Mouse (Mus musculus) MEL (cell line): ENCODE measurements around the gene Mroh2b. TPM values are rescaled to one million over a fixed set of nuclear protein-coding genes. Genes with fewer than 3 reads are reported as not detected.

Experiments
- DNase-seq: peaks from one replicate; pipeline ENCODE4 v3.0.0; 2011; ENCODE audit warnings: low read depth, low spot score
- H3K27ac ChIP-seq: 2 replicates; pipeline ENCODE4 v1.5.1; 2012; ENCODE audit warnings: low read depth, mild to moderate bottlenecking, control low read depth, low read length, moderate library complexity; ENCODE audit not compliant: control insufficient read depth
- H3K27me3 ChIP-seq, 2 experiments: fragments of 150-350 bp in 1 of 2; sonication (generic) in 1 of 2; 2 replicates each; pipeline ENCODE4 v1.6.1; 2012; ENCODE audit warnings: low read length in 2 of 2, mild to moderate bottlenecking in 2 of 2, improper control_type of control experiment in 1 of 2, moderate library complexity in 1 of 2; ENCODE audit not compliant: insufficient read depth in 2 of 2, control insufficient read depth in 1 of 2
- H3K36me3 ChIP-seq, 2 experiments: 2 replicates each; pipeline ENCODE4 v1.6.1; 2012 to 2014; ENCODE audit warnings: low read length in 2 of 2, improper control_type of control experiment in 1 of 2, inconsistent platforms in 1 of 2, mild to moderate bottlenecking in 1 of 2; ENCODE audit not compliant: insufficient read depth in 2 of 2, control insufficient read depth in 1 of 2
- H3K4me1 ChIP-seq, 2 experiments: fragments of 150-350 bp in 1 of 2; sonication (generic) in 1 of 2; 2 replicates each; pipeline ENCODE4 v1.6.1; 2012; ENCODE audit warnings: low read length in 2 of 2, improper control_type of control experiment in 1 of 2, mild to moderate bottlenecking in 1 of 2; ENCODE audit not compliant: insufficient read depth in 2 of 2, control insufficient read depth in 1 of 2
- H3K4me3 ChIP-seq, 2 experiments: fragments of 150-350 bp in 1 of 2; sonication (generic) in 1 of 2; 2 replicates each; pipeline ENCODE4 v1.5.1; 2012; ENCODE audit warnings: low read depth in 2 of 2, low read length in 2 of 2, mild to moderate bottlenecking in 2 of 2, moderate library complexity in 2 of 2, control low read depth in 1 of 2, improper control_type of control experiment in 1 of 2; ENCODE audit not compliant: control insufficient read depth in 1 of 2, insufficient read depth in 1 of 2
- H3K79me2 ChIP-seq: 2 replicates; pipeline ENCODE4 v1.6.1; 2012; ENCODE audit warnings: mild to moderate bottlenecking, low read length, moderate library complexity; ENCODE audit not compliant: control insufficient read depth, poor library complexity, insufficient read depth
- H3K9ac ChIP-seq: 2 replicates; pipeline ENCODE4 v1.6.1; 2012; ENCODE audit warnings: low read depth, mild to moderate bottlenecking, control low read depth, low read length, moderate library complexity; ENCODE audit not compliant: control insufficient read depth, poor library complexity, severe bottlenecking
- H3K9me3 ChIP-seq: fragments of 150-350 bp; sonication (generic); replicated peaks from 2 replicates; pipeline ENCODE4 v1.6.1; 2012; ENCODE audit warnings: mild to moderate bottlenecking, low read length, improper control_type of control experiment, moderate library complexity; ENCODE audit not compliant: insufficient read depth
- CHD1 ChIP-seq: IDR thresholded peaks from 2 replicates; pipeline ENCODE4 v1.6.1; 2012; ENCODE audit warnings: low read depth, mild to moderate bottlenecking, inconsistent platforms, low read length, improper control_type of control experiment
- ELF1 ChIP-seq: IDR thresholded peaks from 2 replicates; pipeline ENCODE4 v1.6.1; 2014; ENCODE audit warnings: low read depth, mild to moderate bottlenecking, inconsistent platforms, low read length, improper control_type of control experiment, moderate library complexity
- HCFC1 ChIP-seq: IDR thresholded peaks from 2 replicates; pipeline ENCODE4 v1.6.1; 2012; ENCODE audit warnings: low read depth, mild to moderate bottlenecking, inconsistent platforms, low read length, improper control_type of control experiment, moderate library complexity
- KAT2A ChIP-seq: conservative IDR thresholded peaks from 2 replicates; pipeline ENCODE4 v1.6.1; 2012; ENCODE audit warnings: low read depth, low read length, improper control_type of control experiment, inconsistent platforms
- MAX ChIP-seq: IDR thresholded peaks from 2 replicates; pipeline ENCODE4 v1.6.1; 2011; ENCODE audit warnings: low read length, improper control_type of control experiment
- MAZ ChIP-seq: IDR thresholded peaks from 2 replicates; pipeline ENCODE4 v1.6.1; 2012; ENCODE audit warnings: low read depth, mild to moderate bottlenecking, inconsistent platforms, low read length, improper control_type of control experiment
- MEF2A ChIP-seq: IDR thresholded peaks from 2 replicates; pipeline ENCODE4 v1.6.1; 2014; ENCODE audit warnings: low read depth, mild to moderate bottlenecking, inconsistent platforms, low read length, improper control_type of control experiment; ENCODE audit not compliant: poor library complexity, insufficient replicate concordance, severe bottlenecking; ENCODE audit errors: extremely low read depth
- MXI1 ChIP-seq: IDR thresholded peaks from 2 replicates; pipeline ENCODE4 v1.6.1; 2011; ENCODE audit warnings: mild to moderate bottlenecking, low read depth, low read length, improper control_type of control experiment
- NELFE ChIP-seq: IDR thresholded peaks from 2 replicates; pipeline ENCODE4 v1.6.1; 2011; ENCODE audit warnings: low read depth, low read length, improper control_type of control experiment
- NRF1 ChIP-seq: IDR thresholded peaks from 2 replicates; pipeline ENCODE4 v1.6.1; 2014; ENCODE audit warnings: low read depth, mild to moderate bottlenecking, inconsistent platforms, low read length, improper control_type of control experiment, moderate library complexity; ENCODE audit not compliant: poor library complexity, insufficient read depth, severe bottlenecking
- POLR2AphosphoS2 ChIP-seq: IDR thresholded peaks from 2 replicates; pipeline ENCODE4 v1.6.1; 2011; ENCODE audit warnings: low read length, improper control_type of control experiment
- RCOR1 ChIP-seq: IDR thresholded peaks from 2 replicates; pipeline ENCODE4 v1.6.1; 2012; ENCODE audit warnings: low read depth, mild to moderate bottlenecking, inconsistent platforms, low read length, improper control_type of control experiment
- SIN3A ChIP-seq: IDR thresholded peaks from 2 replicates; pipeline ENCODE4 v1.6.1; 2012; ENCODE audit warnings: low read length, improper control_type of control experiment, inconsistent platforms
- TBP ChIP-seq: IDR thresholded peaks from 2 replicates; pipeline ENCODE4 v1.8.0; 2011; ENCODE audit warnings: low read depth, low read length, improper control_type of control experiment
- TCF12 ChIP-seq: IDR thresholded peaks from 2 replicates; pipeline ENCODE4 v1.6.1; 2014; ENCODE audit warnings: low read depth, mild to moderate bottlenecking, inconsistent platforms, low read length, improper control_type of control experiment, moderate library complexity
- UBTF ChIP-seq: IDR thresholded peaks from 2 replicates; pipeline ENCODE4 v1.6.1; 2012; ENCODE audit warnings: low read depth, mild to moderate bottlenecking, inconsistent platforms, low read length, improper control_type of control experiment, moderate library complexity, borderline replicate concordance; ENCODE audit not compliant: insufficient read depth
- USF1 ChIP-seq: IDR thresholded peaks from 2 replicates; pipeline ENCODE4 v1.6.1; 2014; ENCODE audit warnings: low read depth, mild to moderate bottlenecking, inconsistent platforms, low read length, improper control_type of control experiment, moderate library complexity
- ZC3H11A ChIP-seq: IDR thresholded peaks from 2 replicates; pipeline ENCODE4 v1.6.1; 2012; ENCODE audit warnings: low read depth, mild to moderate bottlenecking, inconsistent platforms, low read length, improper control_type of control experiment
- ZKSCAN1 ChIP-seq: IDR thresholded peaks from 2 replicates; pipeline ENCODE4 v1.6.1; 2012; ENCODE audit warnings: low read depth, mild to moderate bottlenecking, inconsistent platforms, low read length, improper control_type of control experiment, moderate library complexity
- ZMIZ1 ChIP-seq: IDR thresholded peaks from 2 replicates; pipeline ENCODE4 v1.6.1; 2012; ENCODE audit warnings: low read depth, mild to moderate bottlenecking, inconsistent platforms, low read length, improper control_type of control experiment, moderate library complexity
- polyA plus RNA-seq, 2 experiments: library from polyadenylated mRNA; stranded (reverse) in 1 of 2; unstranded in 1 of 2; fragments of >175 nt in 1 of 2; fragments of >200 nt in 1 of 2; gene quantifications; 2 replicates each; pipeline versions ENCODE4 v1.2.1 to v1.2.4; 2012; ENCODE audit warnings: low replicate concordance in 2 of 2, low read depth in 1 of 2; ENCODE audit not compliant: insufficient read length in 2 of 2, insufficient read depth in 1 of 2, missing spikeins in 1 of 2
- total RNA-seq: library from RNA; depleted of rRNA; stranded (reverse); fragments of 300-350 nt; gene quantifications from 2 replicates; pipeline ENCODE4 v1.2.3, GENCODE M21; 2012

Mroh2b gene
- total and polyA plus RNA-seq, 3 experiments, result not detected

- Histone ChIP-seq H3K9me3 (no peaks in the 10 kb centered on the region), H3K36me3 (no peaks in the 10 kb centered on the region)
- no peak for TF ChIP-seq NRF1
- TF ChIP-seq, all 39 proteins: peak for 0
- Histone ChIP-seq H3K27ac (no peak overlapping the region), H3K79me2 (no peaks in the 10 kb centered on the region), H3K4me1 (no peaks in the 10 kb centered on the region), H3K4me3 (no peak overlapping the region), H3K9ac (no peak overlapping the region), H3K27me3 (no peaks in the 10 kb centered on the region)
- DNase-seq, result no peak
Measured at GRCm38 (mm10) chr15:4973355-4973754, 74.8 kb downstream of the Mroh2b start.

- no peaks in the 10 kb centered on the region for H3K79me2 ChIP-seq
- DNase-seq, result no peak
- TF ChIP-seq HCFC1, result no peak
- TF ChIP-seq SIN3A, result no peak
- TF ChIP-seq POLR2AphosphoS2, result no peak
- no peak for TF ChIP-seq TCF12
- TF ChIP-seq MEF2A, result no peak
- TF ChIP-seq MXI1, result no peak
Measured at GRCm38 (mm10) chr15:5002903-5003302, 104.4 kb downstream of the Mroh2b start.

GRCm38 (mm10) chr15:5003503-5004196 is 105.1 kb downstream of the Mroh2b start:
- no peak for DNase-seq
- no peak for TF ChIP-seq MAZ
- no peak for TF ChIP-seq POLR2AphosphoS2
- no peak for TF ChIP-seq ZC3H11A
- TF ChIP-seq ZKSCAN1, result no peak
- no peak for TF ChIP-seq TCF12
- no peak for TF ChIP-seq MXI1
- no peak for TF ChIP-seq HCFC1
- TF ChIP-seq KAT2A, result no peak
- TF ChIP-seq CHD1, result no peak
- no peak for TF ChIP-seq USF1
- TF ChIP-seq NRF1, result no peak
- TF ChIP-seq SIN3A, result no peak
- no peak for TF ChIP-seq NELFE
- TF ChIP-seq MAX, result no peak
- no peak for TF ChIP-seq ZMIZ1
- TF ChIP-seq ELF1, result no peak
- TF ChIP-seq UBTF, result no peak
- TF ChIP-seq RCOR1, result no peak
- no peak for TF ChIP-seq TBP
- Histone ChIP-seq H3K27ac (no peak overlapping the region), H3K36me3 (no peaks in the 10 kb centered on the region), H3K9ac (no peak overlapping the region), H3K79me2 (no peaks in the 10 kb centered on the region), H3K4me1 (no peaks in the 10 kb centered on the region), H3K9me3 (no peaks in the 10 kb centered on the region), H3K27me3 (no peaks in the 10 kb centered on the region; a peak in 2 of 4 replicates), H3K4me3 (no peak overlapping the region)

More at GRCm38 (mm10) chr15:5002903-5003302, 104.4 kb downstream of the Mroh2b start:
- H3K27ac ChIP-seq, result no peak overlapping the region
- no peaks in the 10 kb centered on the region for H3K4me1 ChIP-seq
- H3K9me3 ChIP-seq, result no peaks in the 10 kb centered on the region
- H3K4me3 ChIP-seq, result no peak overlapping the region
- H3K36me3 ChIP-seq, result no peaks in the 10 kb centered on the region
- no peak overlapping the region for H3K9ac ChIP-seq
- no peaks in the 10 kb centered on the region; a peak in 2 of 4 replicates for H3K27me3 ChIP-seq
